Mouse (Mus musculus) mature B cell (primary cell): ENCODE data around the gene Ndufaf2.

Experiments used
- in situ Hi-C: fragments of 300-500 bp; cut with MboI; formaldehyde crosslinking; loops from 2 replicates; pipeline ENCODE4 v1.14.3; 2019

The Ndufaf2 gene

DNA sequence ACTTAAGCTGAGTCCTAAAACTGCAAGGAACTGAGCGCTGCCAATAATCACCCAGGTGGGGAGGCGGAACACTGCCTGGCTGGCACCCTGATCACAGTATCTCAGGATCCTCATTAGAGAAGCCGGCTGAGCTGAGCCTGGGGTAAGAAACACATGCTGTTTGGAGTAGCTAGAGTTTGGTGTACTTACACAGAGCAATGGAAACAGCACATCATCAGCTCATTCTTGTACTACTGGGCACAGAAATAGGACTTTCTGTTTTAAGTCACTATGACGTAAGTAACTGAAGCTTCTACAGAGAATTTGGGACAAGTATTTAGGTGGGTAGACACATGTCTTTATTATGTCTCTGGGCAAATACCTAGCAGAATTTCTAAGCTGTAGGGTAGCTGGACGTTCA, 72.4 kb downstream of the Ndufaf2 start:
- in situ Hi-C loops, result no loop called here

DNA sequence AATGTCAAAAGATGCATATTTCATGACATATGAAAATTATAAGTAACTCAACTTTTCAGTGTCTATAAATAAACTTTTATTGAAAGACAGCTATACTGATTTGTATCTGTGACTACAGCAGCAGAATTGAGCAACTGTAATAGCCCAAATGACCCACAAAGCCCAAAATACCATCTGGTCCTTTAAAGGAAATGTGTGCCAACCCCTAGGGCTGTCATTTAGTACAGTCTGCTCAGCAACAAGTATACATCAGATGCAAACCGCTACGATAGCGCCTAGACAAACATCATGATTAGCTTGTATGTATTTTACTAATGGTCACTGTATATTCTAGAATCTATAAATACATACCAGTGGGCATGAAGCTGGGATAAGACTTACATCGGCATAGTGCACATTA, 74.3 kb downstream of the Ndufaf2 start:
- in situ Hi-C loops, result no loop called here

DNA sequence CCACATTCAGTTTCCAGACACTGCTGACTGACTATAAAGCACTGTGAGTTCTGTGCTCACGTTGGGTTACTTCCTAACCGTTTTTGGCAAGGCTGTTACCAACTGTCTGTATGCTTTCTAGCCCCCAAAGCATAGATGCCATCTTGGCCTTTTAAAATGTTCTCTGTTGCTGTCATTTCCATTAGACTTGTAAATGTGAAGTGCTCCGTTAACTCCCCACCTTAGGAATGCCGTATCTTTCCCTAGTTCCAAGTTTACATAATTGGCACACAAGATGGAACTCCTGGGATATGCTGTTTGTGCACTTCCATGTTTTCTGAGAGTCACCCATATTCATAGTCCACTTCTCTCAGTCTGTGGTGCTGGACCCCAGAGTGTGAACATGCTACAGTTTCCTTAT, 80.5 kb downstream of the Ndufaf2 start:
- in situ Hi-C loops, result no loop called here

DNA sequence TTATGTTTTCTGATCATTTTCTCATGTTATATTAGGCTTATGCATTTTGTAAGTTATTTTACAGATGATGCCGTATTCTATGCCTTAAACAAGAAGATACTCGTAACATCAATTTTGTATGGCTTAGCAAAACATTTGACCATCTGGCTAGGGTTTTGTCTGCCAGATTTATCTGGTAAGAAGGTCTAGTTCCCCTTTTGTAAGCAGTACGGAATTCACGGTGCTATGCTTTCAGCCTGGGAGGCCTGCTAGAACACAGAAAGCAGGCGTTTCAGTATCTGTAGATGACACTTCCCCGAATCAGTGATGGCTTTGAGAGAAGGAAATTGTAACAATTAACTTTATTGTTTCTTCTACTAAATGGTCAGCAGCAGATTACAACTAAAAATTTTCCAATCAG, 80.9 kb downstream of the Ndufaf2 start:
- in situ Hi-C loops, result no loop called here

DNA sequence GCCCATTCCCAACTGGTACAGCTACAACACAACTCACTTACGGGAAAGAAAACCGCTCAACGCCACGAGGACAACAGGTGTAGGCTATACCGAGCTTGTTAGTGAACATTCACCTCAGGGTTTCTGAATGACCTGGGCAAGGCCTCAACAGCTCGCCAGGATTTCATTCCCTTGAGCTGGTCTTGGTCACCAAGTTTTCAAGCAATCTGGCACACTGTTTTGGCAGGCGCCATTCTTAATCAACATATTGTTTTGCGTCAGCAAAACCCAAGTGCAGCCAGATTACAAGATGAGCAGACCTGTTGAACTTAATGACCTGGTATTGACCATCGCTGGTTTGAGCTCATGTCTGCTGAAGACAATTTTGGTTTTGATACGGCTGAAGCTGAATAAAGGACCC, 88.3 kb downstream of the Ndufaf2 start:
- in situ Hi-C loops, result no loop called here

DNA sequence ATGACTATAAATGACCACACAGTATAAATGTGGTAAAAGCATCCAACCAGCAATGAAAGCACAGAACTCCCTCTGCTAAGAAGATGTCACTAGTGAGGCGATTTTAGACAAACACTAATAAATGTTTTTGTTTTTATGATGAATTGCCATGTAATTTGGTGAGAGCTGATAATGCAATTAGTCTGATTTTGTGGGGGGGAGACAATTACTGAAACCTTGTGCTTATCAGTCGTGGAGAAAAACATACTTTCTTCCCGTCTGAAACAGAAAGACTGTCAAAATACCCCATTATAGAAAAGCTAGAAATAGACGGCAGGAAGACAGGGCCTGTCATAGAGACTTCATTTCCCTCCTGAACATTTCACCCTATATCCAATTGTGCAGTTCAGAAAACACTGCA, 89.3 kb downstream of the Ndufaf2 start:
- in situ Hi-C loops, result no loop called here

DNA sequence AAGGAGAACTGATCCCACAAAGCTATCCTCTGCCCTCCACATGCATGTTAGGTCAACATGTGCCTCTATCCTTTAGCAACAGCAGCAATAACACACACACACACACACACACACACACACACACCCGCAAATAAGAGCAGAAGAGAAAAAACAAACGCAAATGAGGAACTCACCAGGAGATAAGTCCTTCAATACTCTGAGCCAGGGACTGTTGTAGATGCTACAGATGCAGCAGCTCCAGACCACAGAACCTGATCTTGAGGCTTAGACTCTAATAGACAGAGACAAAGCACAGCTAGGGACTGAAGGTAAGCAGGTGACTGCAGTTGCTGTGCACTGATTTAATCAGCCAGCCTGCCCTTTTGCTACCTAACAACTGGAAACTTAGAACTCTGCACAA, 92.4 kb downstream of the Ndufaf2 start:
- in situ Hi-C loops, result no loop called here

DNA sequence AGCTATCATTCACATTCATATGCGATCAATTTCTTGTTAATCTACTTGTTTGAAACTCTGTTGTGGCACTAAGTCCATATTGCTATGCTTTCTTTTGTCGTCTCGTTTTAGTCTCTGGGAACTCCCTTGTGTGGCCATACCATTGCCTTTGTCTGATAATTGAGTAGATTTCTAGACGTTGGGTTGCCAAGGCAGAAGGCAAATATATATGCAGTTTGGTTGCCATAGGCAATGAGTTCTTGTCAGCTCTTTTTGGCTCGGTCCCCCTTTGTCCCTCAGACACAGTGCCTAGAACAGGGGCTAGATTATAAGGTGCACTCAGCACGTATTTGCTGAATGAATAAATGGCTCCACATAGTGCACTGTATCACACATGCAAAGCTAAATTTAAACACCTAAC, 94.1 kb downstream of the Ndufaf2 start:
- in situ Hi-C loops, result no loop called here

DNA sequence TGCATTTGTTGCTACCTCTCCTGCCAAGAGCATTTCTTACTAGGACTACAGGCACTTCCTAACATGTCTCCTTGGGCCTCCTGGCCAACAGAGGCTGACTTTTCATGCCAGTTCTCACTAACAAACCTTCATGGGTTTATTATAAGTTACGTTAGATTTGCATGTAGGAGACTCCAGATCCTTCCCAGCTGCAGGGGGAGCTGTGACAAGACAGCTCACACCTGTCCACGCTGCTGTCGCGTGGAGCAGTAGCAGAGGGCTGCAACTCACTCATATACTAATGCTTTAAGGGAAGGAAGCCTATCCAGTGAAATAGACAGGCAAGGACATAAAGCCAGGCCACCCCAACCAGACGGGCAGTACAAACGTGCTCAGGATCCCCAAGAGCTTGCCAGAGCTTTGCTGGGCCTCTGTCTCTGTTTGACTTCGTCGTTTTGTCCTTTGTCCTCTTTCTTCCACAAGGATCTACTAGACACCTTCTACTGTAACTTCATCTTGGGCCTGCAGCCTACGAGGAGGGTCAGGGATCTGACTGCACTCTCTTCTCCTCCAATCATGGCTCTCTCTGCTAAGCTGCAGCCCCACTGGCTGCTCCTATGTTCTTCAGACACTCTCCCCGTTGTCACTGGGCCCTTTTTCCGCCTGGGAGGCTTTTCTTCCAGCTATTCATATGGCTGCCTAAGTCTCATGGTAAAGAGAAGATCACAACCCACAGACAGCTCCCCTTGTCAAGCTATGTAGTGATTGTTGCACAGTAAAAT, 94.9 kb downstream of the Ndufaf2 start:
- in situ Hi-C loops, result no loop called here

DNA sequence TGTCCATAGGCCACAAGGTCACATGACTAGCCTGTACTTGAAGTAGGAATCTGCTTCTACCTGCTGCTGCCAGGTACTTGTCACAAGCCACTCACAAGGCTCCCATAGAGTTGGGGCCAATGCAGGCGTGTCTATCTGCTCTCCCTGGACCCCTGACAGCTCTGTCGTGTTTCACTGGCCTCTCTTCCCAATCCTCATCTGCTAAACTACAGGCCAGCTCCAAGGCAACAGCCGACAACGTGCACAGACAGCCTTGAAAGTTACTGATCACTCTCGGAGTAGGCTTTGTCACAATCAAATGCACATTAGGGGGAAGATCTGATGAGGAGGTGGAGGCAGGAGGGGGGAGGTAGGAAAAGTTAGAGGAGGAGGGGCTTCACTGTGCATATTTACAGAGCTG, 95.5 kb downstream of the Ndufaf2 start:
- in situ Hi-C loops, result no loop called here

DNA sequence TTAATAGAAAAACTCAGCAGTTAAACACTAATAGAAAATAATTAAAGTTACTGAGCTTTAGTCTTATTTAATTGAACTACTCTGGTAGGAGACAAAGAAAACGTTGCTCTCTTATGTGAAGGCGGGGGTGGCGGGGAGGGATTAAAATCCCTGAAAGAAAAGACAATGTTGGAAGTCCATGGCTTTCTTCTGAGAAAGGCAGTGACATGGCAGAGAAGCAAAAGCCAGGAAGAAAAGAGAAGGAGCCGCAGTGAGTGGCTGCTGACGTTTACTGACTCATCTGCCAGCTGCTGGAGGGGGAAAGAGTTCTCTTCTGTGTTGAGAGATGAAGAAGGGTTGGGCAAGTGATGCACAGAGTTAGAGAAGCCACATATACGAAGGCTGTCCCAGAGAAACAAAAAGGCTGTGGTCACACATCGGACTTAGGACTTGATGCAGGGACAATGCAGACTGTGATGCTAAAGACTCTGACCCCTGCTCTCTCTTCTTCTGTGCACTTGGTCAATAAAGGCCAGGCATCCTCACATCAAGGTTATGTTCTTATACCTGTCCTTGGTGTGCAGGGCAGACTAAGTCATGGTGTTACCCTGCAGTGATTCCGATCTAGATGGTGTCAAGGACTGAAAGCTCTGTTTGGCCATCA, 97.4 kb downstream of the Ndufaf2 start:
- in situ Hi-C loops, result no loop called here

DNA sequence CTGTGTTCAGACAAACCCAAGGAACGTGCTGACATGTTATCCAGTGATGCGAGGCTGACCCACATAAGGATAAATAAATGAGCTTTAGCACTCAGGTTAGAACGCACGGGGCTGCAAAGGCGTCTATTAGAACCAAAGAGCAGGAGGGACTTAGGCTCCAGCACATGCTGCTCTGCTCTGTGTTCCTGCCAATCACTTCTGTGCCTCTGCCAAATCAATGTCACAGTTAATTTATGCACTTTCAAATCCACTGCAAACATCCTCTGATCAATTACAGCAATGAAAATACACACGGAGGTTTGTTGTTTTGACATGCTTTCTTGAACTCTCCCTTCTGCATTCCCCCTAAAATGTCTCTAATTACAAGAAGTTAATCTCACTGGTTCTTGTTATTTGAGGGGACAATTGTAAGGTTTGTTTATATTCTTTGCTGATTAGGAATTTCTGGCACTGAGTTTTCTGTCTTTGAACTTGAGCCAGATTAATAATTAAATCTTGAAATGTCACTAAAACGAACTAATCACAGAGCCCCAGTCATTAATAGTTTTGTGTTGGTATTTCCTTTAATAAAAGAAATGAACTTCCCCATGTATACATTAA, 98.0 kb downstream of the Ndufaf2 start:
- in situ Hi-C loops, result no loop called here

DNA sequence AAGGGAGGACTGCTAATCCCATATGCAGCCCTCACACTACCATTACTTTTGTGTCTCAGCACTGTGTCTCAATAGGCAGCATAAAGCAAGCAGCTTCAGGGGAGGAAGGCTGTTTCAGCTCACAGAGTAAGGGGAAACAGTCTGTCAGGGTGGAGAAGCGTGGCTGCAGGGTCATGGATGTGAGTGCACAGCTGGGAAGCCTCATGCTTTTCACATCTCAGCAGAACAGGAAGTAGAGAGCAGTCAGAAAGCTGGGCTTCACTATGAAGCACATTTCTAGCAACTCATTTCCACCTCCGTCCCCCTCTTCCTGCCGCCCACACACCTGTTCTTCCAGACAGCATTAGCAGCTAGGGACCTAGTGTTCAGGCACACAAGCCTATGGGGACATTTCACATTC, 101.5 kb downstream of the Ndufaf2 start:
- in situ Hi-C loops, result no loop called here

DNA sequence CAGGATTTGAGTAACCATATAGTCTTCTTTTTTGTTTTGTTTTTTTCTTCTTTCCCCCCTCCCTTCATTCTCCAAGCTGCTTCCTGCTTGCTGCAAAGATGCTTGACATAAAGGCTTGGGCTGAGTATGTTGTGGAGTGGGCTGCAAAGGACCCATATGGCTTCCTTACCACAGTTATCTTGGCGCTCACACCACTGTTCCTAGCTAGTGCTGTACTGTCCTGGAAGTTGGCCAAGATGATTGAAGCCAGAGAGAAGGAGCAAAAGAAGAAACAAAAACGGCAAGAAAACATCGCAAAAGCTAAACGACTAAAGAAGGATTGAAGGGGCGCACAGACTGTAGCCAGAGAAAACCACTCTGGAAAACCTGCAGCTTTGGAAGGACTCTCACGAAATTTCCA, 111.1 kb downstream of the Ndufaf2 start:
- in situ Hi-C loops, result loop anchor here (10.0 kb wide), 1 partner anchor 153 kb away; no protein-coding TSS in a partner anchor

DNA sequence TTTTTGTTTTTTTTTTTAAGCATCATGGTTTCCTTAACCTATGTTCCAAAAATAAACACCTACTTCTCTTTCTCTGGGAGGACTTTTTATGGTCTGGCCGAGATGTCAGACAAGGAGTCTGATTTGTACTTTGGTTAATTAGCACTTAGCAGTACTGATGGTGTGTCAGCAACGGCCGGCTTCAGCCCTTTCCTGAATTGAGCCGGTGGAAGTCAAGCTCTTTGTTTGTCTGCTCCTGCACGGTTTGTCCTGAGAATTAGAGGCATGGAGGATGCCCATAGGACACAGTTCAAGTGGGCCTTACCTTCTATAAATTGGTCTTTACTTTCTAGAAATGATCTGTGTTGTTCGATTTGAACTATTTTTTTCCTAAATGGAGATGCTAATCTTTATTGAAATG, 111.5 kb downstream of the Ndufaf2 start:
- in situ Hi-C loops, result loop anchor here (10.0 kb wide), 1 partner anchor 152 kb away; no protein-coding TSS in a partner anchor

DNA sequence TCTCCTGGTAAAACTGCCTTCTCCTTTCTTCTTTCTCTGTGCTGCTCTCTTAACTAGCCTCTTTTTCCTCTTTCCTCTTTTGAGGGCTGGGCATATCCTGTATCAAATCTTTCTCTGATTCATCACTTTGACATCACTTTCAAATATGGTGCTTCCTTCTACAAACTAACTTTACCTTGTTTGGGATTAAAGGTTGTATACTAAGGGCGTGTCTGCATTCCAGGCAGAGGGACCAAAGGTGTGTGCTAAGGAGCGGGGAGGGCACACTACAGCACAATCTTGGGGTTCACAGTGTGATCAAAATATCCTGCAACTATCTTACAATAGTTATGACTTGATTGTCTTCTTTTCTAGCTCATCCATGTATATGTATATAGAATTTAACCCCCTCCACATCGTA, 112.4 kb downstream of the Ndufaf2 start:
- in situ Hi-C loops, result loop anchor here (10.0 kb wide), 1 partner anchor 151 kb away; no protein-coding TSS in a partner anchor

DNA sequence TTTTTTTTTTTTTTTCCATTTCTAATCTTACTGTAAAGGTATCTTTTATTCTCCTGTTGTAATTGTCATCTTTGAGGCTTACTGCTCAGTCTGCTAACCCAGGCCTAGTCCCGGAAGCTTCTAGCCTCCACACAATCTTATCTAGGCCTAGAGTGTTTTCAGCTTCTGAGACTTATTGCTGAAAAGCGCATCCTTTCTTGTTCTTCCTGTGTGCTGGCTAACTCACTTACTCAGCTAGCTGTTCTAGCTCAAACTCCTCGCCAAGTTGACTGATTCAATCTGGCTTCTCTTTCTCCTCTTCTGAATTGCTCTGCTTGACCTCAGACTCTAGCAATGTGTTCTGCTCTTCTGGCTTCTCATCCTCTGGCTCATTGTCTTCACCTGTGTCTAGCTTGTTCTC, 112.8 kb downstream of the Ndufaf2 start:
- in situ Hi-C loops, result loop anchor here (10.0 kb wide), 1 partner anchor 151 kb away; no protein-coding TSS in a partner anchor

DNA sequence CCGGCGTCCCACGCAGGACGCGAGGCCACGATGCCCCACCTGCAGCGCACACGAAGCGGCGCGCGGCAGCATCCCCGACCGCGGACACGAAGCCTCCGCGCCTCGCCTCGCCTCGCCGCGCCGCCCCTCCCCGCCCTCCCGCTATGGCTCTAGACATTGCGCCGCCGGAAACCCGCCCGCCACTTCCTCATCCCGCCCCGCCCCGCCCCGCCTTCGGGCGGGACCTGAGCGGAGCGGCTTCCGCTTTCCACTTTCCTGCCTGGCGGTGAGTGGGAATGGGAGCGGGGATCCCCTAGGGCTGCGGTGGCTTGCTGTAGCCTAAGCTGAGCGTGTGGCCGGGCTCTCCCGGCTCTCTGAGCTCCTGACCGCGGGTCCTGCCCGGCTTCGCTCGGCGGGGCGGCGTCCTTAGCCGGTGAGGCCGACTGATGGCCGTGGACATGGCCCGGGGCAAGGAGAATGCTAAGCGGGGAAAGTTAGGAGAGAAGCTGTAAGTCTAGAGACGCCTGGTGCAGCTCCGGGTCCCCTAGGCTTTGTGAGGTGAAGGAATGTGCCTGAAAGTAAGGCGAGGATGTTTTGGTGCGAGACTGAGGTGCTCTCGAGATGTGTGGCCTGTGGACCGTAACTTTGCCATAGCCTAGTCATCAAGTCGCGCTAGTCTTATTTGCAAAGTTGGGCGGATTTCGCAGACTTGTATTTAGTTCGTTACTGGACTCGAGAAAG, 114.0 kb downstream of the Ndufaf2 start, which contains the start of gene Smim15:
Gene Smim15, plus strand, starts transcription at position 225 of the 720 bp plus-strand sequence.
- in situ Hi-C loops, result loop anchor here (10.0 kb wide), 1 partner anchor 150 kb away; no protein-coding TSS in a partner anchor

DNA sequence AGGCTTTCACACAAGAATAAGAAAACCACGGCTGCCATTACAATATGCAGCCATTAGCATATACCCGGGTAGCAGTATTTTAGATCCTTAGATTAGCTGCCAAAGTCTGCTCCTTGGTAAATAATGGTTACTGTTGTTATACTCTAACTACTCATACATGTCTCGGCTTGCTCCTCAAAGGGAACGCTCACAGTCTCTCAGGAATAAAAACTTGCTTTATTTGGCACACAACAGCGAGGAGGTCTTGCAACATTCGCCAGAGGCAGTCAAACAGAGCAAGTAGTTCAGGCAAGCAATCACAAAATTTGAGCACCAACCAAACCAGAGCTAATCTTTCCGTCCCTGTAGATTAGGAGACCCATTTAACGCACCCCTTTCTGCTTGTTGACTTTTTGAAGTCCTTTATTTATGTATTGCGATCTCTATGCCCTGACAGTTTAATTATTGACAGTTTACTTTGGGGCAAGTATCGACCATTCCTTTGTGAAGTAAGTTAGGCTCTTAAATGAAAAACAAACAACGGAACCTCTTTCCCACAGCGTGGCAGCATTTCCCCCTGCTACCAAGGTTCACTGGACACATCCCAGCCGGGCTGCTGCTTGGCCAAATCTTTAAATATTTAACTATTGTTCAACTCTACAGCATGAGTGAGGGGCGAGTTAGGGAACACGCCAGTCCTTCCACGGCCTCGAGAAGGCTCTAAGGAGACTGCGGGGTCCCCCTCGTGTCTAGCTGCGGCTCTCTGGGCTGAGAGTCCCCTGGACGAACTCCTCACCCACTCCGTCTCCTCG, 114.8 kb downstream of the Ndufaf2 start:
- in situ Hi-C loops, result loop anchor here (10.0 kb wide), 1 partner anchor 149 kb away; no protein-coding TSS in a partner anchor

DNA sequence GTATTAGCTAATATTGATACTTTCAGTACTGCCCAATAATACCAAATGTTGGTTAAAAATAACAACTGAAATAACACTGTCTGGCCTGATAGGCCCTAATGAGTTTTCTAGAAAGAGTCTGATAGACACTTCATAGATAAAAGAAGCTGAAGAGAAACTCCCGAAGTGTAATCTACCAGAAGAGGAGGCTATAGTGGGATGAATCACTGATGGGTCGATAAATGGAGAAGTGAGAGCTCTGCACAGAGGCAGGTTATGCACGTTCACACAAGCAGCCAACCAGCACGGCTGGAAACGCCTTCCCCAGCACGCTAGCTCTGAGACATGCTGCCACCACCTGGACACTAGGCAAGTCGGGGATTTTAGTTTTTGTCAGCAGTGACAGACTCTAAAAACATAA, 117.1 kb downstream of the Ndufaf2 start:
- in situ Hi-C loops, result loop anchor here (10.0 kb wide), 1 partner anchor 147 kb away; no protein-coding TSS in a partner anchor

DNA sequence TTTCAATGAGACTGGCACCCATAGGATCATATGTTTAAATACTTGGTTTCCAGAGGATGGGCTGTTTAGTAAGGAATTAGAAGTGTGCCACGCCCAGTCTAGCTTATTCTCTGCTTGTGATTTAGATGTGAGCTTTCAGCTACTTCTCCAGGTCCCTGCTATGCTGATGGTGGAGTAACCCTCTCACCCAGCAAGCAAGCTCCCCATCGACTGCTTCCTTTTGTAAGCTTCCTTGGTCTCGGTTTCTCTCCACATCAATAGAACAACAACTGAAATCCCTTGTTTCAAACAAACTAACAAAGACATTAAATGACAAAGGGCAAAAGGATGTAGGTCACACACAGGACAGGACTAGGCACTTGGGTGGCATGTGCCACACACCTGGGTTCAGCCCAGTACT, 118.0 kb downstream of the Ndufaf2 start:
- in situ Hi-C loops, result loop anchor here (10.0 kb wide), 1 partner anchor 146 kb away; no protein-coding TSS in a partner anchor
